Mouse (Mus musculus): ENCODE results near the gene Fnip2. TPM values are rescaled to one million over a fixed set of nuclear protein-coding genes. Genes with fewer than 3 reads are reported as not detected.
A peak's percentile ranks its signal among the peaks of the same experiment; 100 is the strongest.
"Not testable (repeated sequence)": the region's sequence is repeated elsewhere in the genome, so short reads cannot be mapped to it uniquely, and the experiment has no call there.

Gene Fnip2
- polyA plus RNA-seq, 1 experiment from 2014 or later: 5.7 TPM

DNA sequence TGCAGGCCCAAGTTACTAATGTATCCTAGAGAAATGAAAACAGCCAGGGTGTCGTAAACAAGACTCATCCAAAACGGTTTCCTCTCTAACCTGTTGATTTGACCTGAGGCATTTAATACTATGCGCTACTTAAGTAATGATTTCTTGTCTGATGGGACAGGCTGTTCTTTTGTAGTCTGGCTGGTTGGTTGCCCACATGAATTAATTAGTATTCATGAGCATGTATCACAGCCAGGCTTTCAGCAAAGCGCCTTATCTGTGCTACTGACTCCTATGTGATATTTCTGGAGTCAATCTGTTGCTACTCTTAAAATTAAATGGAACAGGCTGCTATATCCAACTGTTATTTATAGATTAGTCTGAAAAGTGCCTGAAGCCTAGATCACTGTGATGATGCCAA, 92.7 kb downstream of the Fnip2 start:
- WGBS: 11% methylated on average over 4 of the region's 4 CpGs
- Histone ChIP-seq H3K4me1 (replicated peaks; ENCODE audit: control insufficient read depth, insufficient read depth, low read length) (peaks cover 16% of the 10 kb centered on the region), H3K9me3 (ENCODE audit: control insufficient read depth, low read length) (no peaks in the 10 kb centered on the region), H3K36me3 (ENCODE audit: control insufficient read depth, insufficient read depth) (no peaks in the 10 kb centered on the region), H3K4me3 (replicated peaks; ENCODE audit: low read length) (no peak overlapping the region), H3K27me3 (replicated peaks; ENCODE audit: control insufficient read depth, insufficient read depth, low read length) (no peaks in the 10 kb centered on the region), H3K4me2 (ENCODE audit: low read length) (no peak overlapping the region), H3K27ac (ENCODE audit: low read length) (peak overlapping the region; percentile 44), H3K9ac (replicated peaks; ENCODE audit: low read depth, low read length) (no peak overlapping the region)
- peak; percentile 93 for ATAC-seq

DNA sequence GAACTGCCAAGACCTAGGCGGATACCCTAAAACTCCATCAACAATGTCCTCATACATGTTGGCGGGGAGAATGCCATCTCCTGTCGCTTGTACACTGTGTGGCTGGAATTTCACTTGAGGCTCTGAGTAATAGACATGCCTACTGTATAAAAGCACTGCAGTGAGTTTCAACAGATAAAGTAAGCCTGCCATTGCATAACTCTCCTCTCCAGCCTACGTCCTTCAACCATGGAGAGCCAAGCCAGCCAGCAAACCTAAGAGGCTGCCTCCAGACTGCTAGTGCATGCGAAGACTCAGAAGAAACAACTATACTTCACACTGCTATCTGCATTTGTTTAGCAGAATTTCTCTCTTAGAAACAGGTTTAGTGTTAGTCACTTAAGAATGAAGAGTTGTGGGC, 95.2 kb downstream of the Fnip2 start:
- H3K4me2 ChIP-seq (ENCODE audit: low read length): no peak overlapping the region
- WGBS: 98% methylated on average over 5 of the region's 5 CpGs
- no peaks in the 10 kb centered on the region for H3K27me3 ChIP-seq (replicated peaks; ENCODE audit: control insufficient read depth, insufficient read depth, low read length)
- H3K36me3 ChIP-seq (ENCODE audit: control insufficient read depth, insufficient read depth): peaks cover 5% of the 10 kb centered on the region; the same call in 1 of the 2 replicates
- no peaks in the 10 kb centered on the region for H3K9me3 ChIP-seq (ENCODE audit: control insufficient read depth, low read length)
- no peak overlapping the region for H3K4me3 ChIP-seq (replicated peaks; ENCODE audit: low read length)
- H3K9ac ChIP-seq (replicated peaks; ENCODE audit: low read depth, low read length): no peak overlapping the region
- peaks cover 16% of the 10 kb centered on the region for H3K4me1 ChIP-seq (replicated peaks; ENCODE audit: control insufficient read depth, insufficient read depth, low read length)
- no peak for ATAC-seq
- no peak overlapping the region for H3K27ac ChIP-seq (ENCODE audit: low read length)

DNA sequence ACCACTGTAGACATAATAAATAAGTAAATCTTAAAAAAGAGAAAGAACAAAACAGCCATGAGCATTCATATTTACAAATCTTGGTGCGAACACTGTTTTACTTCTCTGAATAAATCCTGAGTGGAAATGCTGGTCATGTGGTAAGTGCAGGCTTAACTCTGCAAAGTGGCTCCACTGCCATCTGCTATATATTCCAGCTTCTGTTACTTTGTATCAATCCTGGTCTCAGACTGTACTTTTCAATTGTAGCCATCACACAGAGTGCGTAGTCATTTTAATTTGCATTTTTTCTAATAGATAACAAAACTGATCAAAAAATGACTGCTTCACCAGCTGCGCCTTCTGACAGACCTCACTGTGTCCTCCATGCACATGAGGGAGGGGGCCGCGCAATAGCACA, 98.2 kb downstream of the Fnip2 start:
- no peak overlapping the region for H3K9ac ChIP-seq (replicated peaks; ENCODE audit: low read depth, low read length)
- H3K4me2 ChIP-seq (ENCODE audit: low read length): no peak overlapping the region
- no peak overlapping the region for H3K4me3 ChIP-seq (replicated peaks; ENCODE audit: low read length)
- H3K27me3 ChIP-seq (replicated peaks; ENCODE audit: control insufficient read depth, insufficient read depth, low read length): no peaks in the 10 kb centered on the region
- H3K36me3 ChIP-seq (ENCODE audit: control insufficient read depth, insufficient read depth): peaks cover 9% of the 10 kb centered on the region; the same call in 1 of the 2 replicates
- ATAC-seq: no peak
- H3K4me1 ChIP-seq (replicated peaks; ENCODE audit: control insufficient read depth, insufficient read depth, low read length): 0 out of 2 replicates have a peak, but pooled peaks cover under 1% of the 10 kb centered on the region
- H3K9me3 ChIP-seq (ENCODE audit: control insufficient read depth, low read length): no peaks in the 10 kb centered on the region
- 95% methylated on average over 5 of the region's 5 CpGs for WGBS
- no peak overlapping the region for H3K27ac ChIP-seq (ENCODE audit: low read length)

DNA sequence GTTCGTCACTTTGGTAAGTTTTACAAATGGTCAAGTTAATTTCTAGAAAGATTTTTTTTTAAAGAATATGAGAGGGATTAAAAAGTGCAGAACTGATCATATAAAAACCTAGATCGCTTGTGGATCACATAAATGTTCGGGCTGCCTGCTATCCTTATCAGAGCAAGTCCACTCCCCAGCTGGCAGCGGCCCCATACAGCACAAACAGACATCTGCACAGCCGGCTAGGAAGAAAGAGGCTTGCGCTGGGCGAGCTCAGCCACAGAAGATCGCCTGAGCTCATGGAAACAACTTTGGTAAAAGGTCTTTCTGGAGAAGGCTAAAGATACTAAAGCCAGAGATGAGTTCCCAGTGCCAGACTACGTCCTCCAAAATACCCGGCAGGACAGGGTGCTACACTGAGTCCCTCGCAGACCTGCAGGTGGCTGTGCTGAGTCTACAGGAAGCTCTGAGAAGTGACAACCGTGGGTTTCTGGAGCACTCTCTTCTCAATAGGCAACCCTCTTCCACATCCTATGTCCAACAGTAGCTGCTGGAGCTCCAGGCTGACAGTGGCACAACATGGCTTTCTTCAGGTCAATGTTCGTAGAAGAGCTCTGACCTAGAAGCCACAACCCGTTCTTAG, 108.8 kb downstream of the Fnip2 start:
- H3K9ac ChIP-seq (replicated peaks; ENCODE audit: low read depth, low read length): no peak overlapping the region
- no peak overlapping the region for H3K4me3 ChIP-seq (replicated peaks; ENCODE audit: low read length)
- H3K36me3 ChIP-seq (ENCODE audit: control insufficient read depth, insufficient read depth): peaks cover 2% of the 10 kb centered on the region; the same call in 1 of the 2 replicates
- no peak overlapping the region for H3K27ac ChIP-seq (ENCODE audit: low read length)
- H3K4me2 ChIP-seq (ENCODE audit: low read length): no peak overlapping the region
- no peaks in the 10 kb centered on the region for H3K4me1 ChIP-seq (replicated peaks; ENCODE audit: control insufficient read depth, insufficient read depth, low read length)
- H3K27me3 ChIP-seq (replicated peaks; ENCODE audit: control insufficient read depth, insufficient read depth, low read length): no peaks in the 10 kb centered on the region
- 88% methylated on average over 14 of the region's 14 CpGs for WGBS
- H3K9me3 ChIP-seq (ENCODE audit: control insufficient read depth, low read length): no peaks in the 10 kb centered on the region
- no peak for ATAC-seq

DNA sequence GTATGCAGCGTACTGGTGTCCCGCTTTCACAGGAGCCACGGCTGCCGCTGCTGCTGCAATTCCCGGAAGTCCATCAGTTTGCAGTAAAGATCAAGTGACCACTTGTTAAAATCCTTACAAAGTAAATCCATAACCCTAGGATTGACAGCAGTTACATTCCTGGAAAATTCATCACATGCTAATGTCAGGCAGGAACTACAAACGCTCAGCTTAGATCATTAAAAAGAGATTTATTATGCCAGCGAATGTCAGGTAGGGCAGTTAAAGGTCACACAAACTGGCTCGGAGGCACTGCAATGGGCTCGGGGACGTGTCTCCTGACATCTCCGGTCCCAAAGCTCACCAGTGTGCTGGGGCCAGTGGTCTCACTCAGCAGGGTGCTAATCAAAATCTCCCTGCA, 111.8 kb downstream of the Fnip2 start:
- peaks cover 2% of the 10 kb centered on the region; the same call in 1 of the 2 replicates for H3K36me3 ChIP-seq (ENCODE audit: control insufficient read depth, insufficient read depth)
- no peaks in the 10 kb centered on the region for H3K4me1 ChIP-seq (replicated peaks; ENCODE audit: control insufficient read depth, insufficient read depth, low read length)
- ATAC-seq: no peak
- H3K9ac ChIP-seq (replicated peaks; ENCODE audit: low read depth, low read length): no peak overlapping the region
- H3K4me3 ChIP-seq (replicated peaks; ENCODE audit: low read length): no peak overlapping the region
- no peak overlapping the region for H3K27ac ChIP-seq (ENCODE audit: low read length)
- no peak overlapping the region for H3K4me2 ChIP-seq (ENCODE audit: low read length)
- WGBS: 86% methylated on average over 11 of the region's 11 CpGs
- H3K9me3 ChIP-seq (ENCODE audit: control insufficient read depth, low read length): no peaks in the 10 kb centered on the region
- no peaks in the 10 kb centered on the region for H3K27me3 ChIP-seq (replicated peaks; ENCODE audit: control insufficient read depth, insufficient read depth, low read length)

DNA sequence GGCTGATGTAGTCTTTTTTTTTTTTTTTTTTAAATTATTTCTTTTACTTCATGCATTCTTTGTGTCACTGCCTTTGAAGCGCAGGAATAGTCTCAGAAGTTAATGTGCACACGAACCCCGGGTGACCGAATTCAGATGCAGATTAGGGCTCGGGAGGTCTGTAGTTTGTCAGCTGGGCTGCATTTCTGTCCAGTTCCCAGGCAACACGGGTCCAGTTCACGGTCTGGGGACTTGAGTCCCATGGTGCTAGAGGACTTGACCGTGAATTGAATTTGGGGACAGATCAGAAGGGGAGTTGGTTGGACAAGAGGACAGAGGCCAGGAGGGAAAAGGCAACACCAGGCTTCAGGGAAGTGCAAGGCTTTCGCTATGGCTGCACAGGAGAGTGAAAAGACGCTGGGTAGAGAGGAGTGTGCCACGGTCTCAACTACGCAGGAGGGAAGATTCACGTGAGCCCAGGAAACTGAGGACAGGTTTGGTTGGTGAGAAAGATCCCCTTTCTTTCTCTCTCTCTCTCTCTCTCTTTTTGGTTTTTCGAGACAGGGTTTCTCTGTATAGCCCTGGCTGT, 114.8 kb downstream of the Fnip2 start:
- no peak overlapping the region for H3K4me3 ChIP-seq (replicated peaks; ENCODE audit: low read length)
- H3K27me3 ChIP-seq (replicated peaks; ENCODE audit: control insufficient read depth, insufficient read depth, low read length): no peaks in the 10 kb centered on the region
- 30% methylated on average over 14 of the region's 14 CpGs for WGBS
- peak; percentile 79 for ATAC-seq
- no peak overlapping the region for H3K4me2 ChIP-seq (ENCODE audit: low read length)
- H3K9ac ChIP-seq (replicated peaks; ENCODE audit: low read depth, low read length): no peak overlapping the region
- H3K27ac ChIP-seq (ENCODE audit: low read length): no peak overlapping the region
- no peaks in the 10 kb centered on the region for H3K4me1 ChIP-seq (replicated peaks; ENCODE audit: control insufficient read depth, insufficient read depth, low read length)
- H3K9me3 ChIP-seq (ENCODE audit: control insufficient read depth, low read length): no peaks in the 10 kb centered on the region
- peaks cover 2% of the 10 kb centered on the region; the same call in 1 of the 2 replicates for H3K36me3 ChIP-seq (ENCODE audit: control insufficient read depth, insufficient read depth)

DNA sequence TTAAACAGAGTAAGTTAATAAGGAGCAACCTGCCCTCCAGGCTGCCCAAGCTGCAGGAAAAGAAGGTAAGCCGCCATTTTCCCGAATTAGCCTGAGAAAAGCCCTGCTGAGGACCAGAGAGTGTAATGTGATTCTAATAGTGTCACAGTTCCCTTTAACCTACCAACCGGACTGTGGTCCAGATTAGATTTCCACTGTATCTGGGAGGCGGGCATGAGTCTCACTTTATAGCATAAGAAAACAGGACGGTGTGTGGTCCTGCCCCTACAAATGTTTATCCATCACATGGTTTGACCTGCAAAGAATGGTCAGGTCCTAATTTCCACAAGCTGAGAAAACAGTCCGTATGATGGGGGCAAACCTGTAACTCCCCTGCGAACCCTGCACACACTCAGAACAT, 118.2 kb downstream of the Fnip2 start:
- H3K4me2 ChIP-seq (ENCODE audit: low read length): no peak overlapping the region
- no peaks in the 10 kb centered on the region for H3K4me1 ChIP-seq (replicated peaks; ENCODE audit: control insufficient read depth, insufficient read depth, low read length)
- no peak for ATAC-seq
- no peaks in the 10 kb centered on the region for H3K36me3 ChIP-seq (ENCODE audit: control insufficient read depth, insufficient read depth)
- no peak overlapping the region for H3K9ac ChIP-seq (replicated peaks; ENCODE audit: low read depth, low read length)
- H3K4me3 ChIP-seq (replicated peaks; ENCODE audit: low read length): no peak overlapping the region
- H3K27me3 ChIP-seq (replicated peaks; ENCODE audit: control insufficient read depth, insufficient read depth, low read length): no peaks in the 10 kb centered on the region
- 90% methylated on average over 7 of the region's 7 CpGs for WGBS
- H3K27ac ChIP-seq (ENCODE audit: low read length): no peak overlapping the region
- no peaks in the 10 kb centered on the region for H3K9me3 ChIP-seq (ENCODE audit: control insufficient read depth, low read length)

DNA sequence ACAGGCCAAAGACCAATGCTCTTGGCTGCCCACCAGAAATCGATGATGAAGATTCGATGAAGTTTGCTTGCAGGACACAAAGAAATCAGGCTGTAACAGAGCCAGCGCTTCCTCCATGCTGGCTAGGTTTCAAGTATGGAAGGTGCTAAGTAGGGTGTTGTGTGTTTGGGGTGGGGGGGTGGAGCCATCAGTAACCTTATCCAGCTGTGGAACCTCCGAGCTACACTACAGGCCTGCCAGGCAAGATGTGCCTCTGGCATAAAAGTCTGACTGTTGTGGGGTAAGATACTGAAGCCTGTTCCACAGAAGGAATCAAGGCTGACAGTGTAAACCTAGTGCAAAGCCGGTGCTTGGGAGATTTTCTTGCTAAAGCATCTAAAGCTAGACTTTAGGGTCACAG, 119.2 kb downstream of the Fnip2 start:
- WGBS: 81% methylated on average over 5 of the region's 5 CpGs
- no peak overlapping the region for H3K4me3 ChIP-seq (replicated peaks; ENCODE audit: low read length)
- no peaks in the 10 kb centered on the region for H3K27me3 ChIP-seq (replicated peaks; ENCODE audit: control insufficient read depth, insufficient read depth, low read length)
- no peak overlapping the region for H3K27ac ChIP-seq (ENCODE audit: low read length)
- no peak overlapping the region for H3K9ac ChIP-seq (replicated peaks; ENCODE audit: low read depth, low read length)
- no peaks in the 10 kb centered on the region for H3K4me1 ChIP-seq (replicated peaks; ENCODE audit: control insufficient read depth, insufficient read depth, low read length)
- peaks cover 2% of the 10 kb centered on the region; the same call in 1 of the 2 replicates for H3K9me3 ChIP-seq (ENCODE audit: control insufficient read depth, low read length)
- ATAC-seq: no peak
- H3K36me3 ChIP-seq (ENCODE audit: control insufficient read depth, insufficient read depth): no peaks in the 10 kb centered on the region
- H3K4me2 ChIP-seq (ENCODE audit: low read length): no peak overlapping the region

DNA sequence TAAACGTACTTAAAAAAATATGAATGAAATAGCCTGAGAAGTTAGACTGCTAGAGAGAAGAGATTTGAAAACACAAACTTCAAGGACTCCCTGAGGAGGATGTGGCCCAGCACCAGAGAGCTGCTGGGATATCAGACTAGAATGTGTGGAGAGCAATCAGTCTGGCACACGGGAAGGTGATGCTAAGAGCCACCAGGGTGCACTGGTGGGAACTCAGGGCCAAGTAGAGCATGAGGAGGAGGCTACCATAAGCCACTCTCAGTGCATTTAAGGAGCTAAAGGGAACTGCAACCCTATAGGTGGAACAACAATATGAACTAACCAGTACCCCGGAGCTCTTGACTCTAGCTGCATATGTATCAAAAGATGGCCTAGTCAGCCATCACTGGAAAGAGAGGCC, 120.9 kb downstream of the Fnip2 start:
- ATAC-seq; H3K4me2 ChIP-seq (ENCODE audit: low read length): not testable (repeated sequence)
- WGBS: 89% methylated on average over 3 of the region's 3 CpGs

More for the DNA sequence above, 120.9 kb downstream of the Fnip2 start:
- not testable (repeated sequence) for H3K9ac ChIP-seq (replicated peaks; ENCODE audit: low read depth, low read length); H3K27ac ChIP-seq (ENCODE audit: low read length); H3K9me3 ChIP-seq (ENCODE audit: control insufficient read depth, low read length); H3K4me3 ChIP-seq (replicated peaks; ENCODE audit: low read length); H3K27me3 ChIP-seq (replicated peaks; ENCODE audit: control insufficient read depth, insufficient read depth, low read length); H3K36me3 ChIP-seq (ENCODE audit: control insufficient read depth, insufficient read depth); H3K4me1 ChIP-seq (replicated peaks; ENCODE audit: control insufficient read depth, insufficient read depth, low read length)
